Mouse (Mus musculus): Measurements from ENCODE around the gene Hivep3.

- TF ChIP-seq CTCF (IDR thresholded peaks at IDR 0.05) (no peak), POLR2A (IDR thresholded peaks at IDR 0.05; ENCODE audit: insufficient read depth, low read depth, low read length) (no peak), EP300 (IDR thresholded peaks at IDR 0.05; ENCODE audit: insufficient read depth, low read depth, low read length) (no peak)
Measured at GRCm38 (mm10) chr4:119946224-119946887, 212.8 kb downstream of the Hivep3 start.
